Mouse (Mus musculus) cerebellum, adult 9-10 months (tissue): ENCODE measurements around the gene Itga11.
A peak's percentile ranks its signal among the peaks of the same experiment; 100 is the strongest.

Experiments used
- DNase-seq: peaks from one replicate; pipeline ENCODE4 v3.0.0; 2022

The Itga11 gene

GRCm38 (mm10) chr9:62689748-62690147, 12.1 kb downstream of the Itga11 start:
- DNase-seq: no peak

GRCm38 (mm10) chr9:62694054-62694453, 16.4 kb downstream of the Itga11 start:
- no peak for DNase-seq

GRCm38 (mm10) chr9:62695210-62695609, 17.6 kb downstream of the Itga11 start:
- DNase-seq: no peak

GRCm38 (mm10) chr9:62696799-62697198, 19.2 kb downstream of the Itga11 start:
- DNase-seq: no peak

- no peak for DNase-seq
Measured at GRCm38 (mm10) chr9:62707267-62707666, 29.6 kb downstream of the Itga11 start.

- DNase-seq: no peak
Measured at GRCm38 (mm10) chr9:62707870-62708269, 30.2 kb downstream of the Itga11 start.

GRCm38 (mm10) chr9:62709983-62710382, 32.4 kb downstream of the Itga11 start:
- no peak for DNase-seq

- DNase-seq: no peak
Measured at GRCm38 (mm10) chr9:62712374-62712773, 34.7 kb downstream of the Itga11 start.

GRCm38 (mm10) chr9:62713040-62713439, 35.4 kb downstream of the Itga11 start:
- no peak for DNase-seq

- no peak for DNase-seq
Measured at GRCm38 (mm10) chr9:62714336-62714735, 36.7 kb downstream of the Itga11 start.

GRCm38 (mm10) chr9:62717982-62718381, 40.4 kb downstream of the Itga11 start:
- DNase-seq: no peak

- DNase-seq: no peak
Measured at GRCm38 (mm10) chr9:62721791-62722190, 44.2 kb downstream of the Itga11 start.

GRCm38 (mm10) chr9:62722716-62723115, 45.1 kb downstream of the Itga11 start:
- DNase-seq: no peak

- DNase-seq: no peak
Measured at GRCm38 (mm10) chr9:62724175-62724574, 46.5 kb downstream of the Itga11 start.

GRCm38 (mm10) chr9:62725247-62725646, 47.6 kb downstream of the Itga11 start:
- no peak for DNase-seq

GRCm38 (mm10) chr9:62726472-62726871, 48.8 kb downstream of the Itga11 start:
- no peak for DNase-seq

- DNase-seq: peak; percentile 30
Measured at GRCm38 (mm10) chr9:62744558-62745275, 67.1 kb downstream of the Itga11 start.

- no peak for DNase-seq
Measured at GRCm38 (mm10) chr9:62746646-62747045, 69.0 kb downstream of the Itga11 start.

GRCm38 (mm10) chr9:62749666-62750065, 72.0 kb downstream of the Itga11 start:
- DNase-seq: no peak

- DNase-seq: no peak
Measured at GRCm38 (mm10) chr9:62750381-62750780, 72.8 kb downstream of the Itga11 start.

GRCm38 (mm10) chr9:62758288-62758687, 80.7 kb downstream of the Itga11 start:
- DNase-seq: no peak

- DNase-seq: no peak
Measured at GRCm38 (mm10) chr9:62759601-62760000, 82.0 kb downstream of the Itga11 start.

- DNase-seq: no peak
Measured at GRCm38 (mm10) chr9:62763478-62763877, 85.9 kb downstream of the Itga11 start.

GRCm38 (mm10) chr9:62765346-62765745, 87.7 kb downstream of the Itga11 start:
- DNase-seq: no peak

- DNase-seq: no peak
Measured at GRCm38 (mm10) chr9:62767464-62767863, 89.8 kb downstream of the Itga11 start.
